Mouse (Mus musculus) midbrain, embryonic 13.5 days (tissue): ENCODE results near the gene Dand5. TPM values are rescaled to one million over a fixed set of nuclear protein-coding genes. Genes with fewer than 3 reads are reported as not detected.

Experiments used
- ATAC-seq: fragments of 200-750 bp; cut with Nextera tagmentation; 2 replicates; pipeline ENCODE4 v1.8.0; 2017; ENCODE audit warnings: mild to moderate bottlenecking, moderate TSS enrichment, moderate library complexity
- H3K27ac ChIP-seq: fragments of 300-500 bp; sonication (generic); 2 replicates; pipeline ENCODE4 v1.5.1; 2015; ENCODE audit warnings: inconsistent platforms, mild to moderate bottlenecking, moderate library complexity
- H3K27me3 ChIP-seq: fragments of 300-500 bp; sonication (generic); 2 replicates; pipeline ENCODE4 v1.6.1; 2015; ENCODE audit warnings: mild to moderate bottlenecking, inconsistent platforms
- H3K36me3 ChIP-seq: fragments of 300-500 bp; sonication (generic); 2 replicates; pipeline ENCODE4 v1.6.1; 2015; ENCODE audit warnings: mild to moderate bottlenecking, inconsistent platforms
- H3K4me1 ChIP-seq: fragments of 300-500 bp; sonication (generic); replicated peaks from 2 replicates; pipeline ENCODE4 v1.6.1; 2015; ENCODE audit warnings: inconsistent platforms
- H3K4me2 ChIP-seq: fragments of 300-500 bp; sonication (generic); replicated peaks from 2 replicates; pipeline ENCODE4 v1.6.1; 2015; ENCODE audit warnings: moderate library complexity, mild to moderate bottlenecking, inconsistent platforms
- H3K4me3 ChIP-seq: fragments of 300-500 bp; sonication (generic); replicated peaks from 2 replicates; pipeline ENCODE4 v1.5.1; 2015; ENCODE audit warnings: mild to moderate bottlenecking, inconsistent platforms
- H3K9ac ChIP-seq: fragments of 300-500 bp; sonication (generic); replicated peaks from 2 replicates; pipeline ENCODE4 v1.6.1; 2015; ENCODE audit warnings: mild to moderate bottlenecking, inconsistent platforms
- H3K9me3 ChIP-seq: fragments of 300-500 bp; sonication (generic); 2 replicates; pipeline ENCODE4 v1.6.1; 2016; ENCODE audit warnings: mild to moderate bottlenecking, inconsistent platforms
- WGBS: fragments of 180-500 bp; shearing (Covaris S2); methylation state at CpG from one replicate; pipeline ENCODE4 v1.1.7; 2015; 5-methylcytosine and 5-hydroxymethylcytosine counted together
- polyA plus RNA-seq: library from polyadenylated mRNA; unstranded; fragments of >200 nt; fragmentation: Nextera tagmentation; extraction: Ambion mirVana; gene quantifications from 2 replicates; pipeline ENCODE4 v1.2.1, GENCODE M21; 2015

The Dand5 gene
- polyA plus RNA-seq, 1 experiment from 2014 or later = 8.9 TPM

GRCm38 (mm10) chr8:84777899-84778637 lies 44.6 kb downstream of the Dand5 start:
- no peaks in the 10 kb centered on the region for H3K36me3 ChIP-seq
- peaks cover 52% of the 10 kb centered on the region for H3K4me1 ChIP-seq
- ATAC-seq = no peak
- H3K27me3 ChIP-seq = peaks cover 93% of the 10 kb centered on the region
- H3K4me2 ChIP-seq = no peak overlapping the region
- H3K9me3 ChIP-seq = no peaks in the 10 kb centered on the region
- H3K9ac ChIP-seq = no peak overlapping the region
- H3K27ac ChIP-seq = no peak overlapping the region
- no peak overlapping the region for H3K4me3 ChIP-seq
- 20% methylated on average over 10 of the region's 10 CpGs for whole genome bisulfite sequencing

- no peak for ATAC-seq
- no peak overlapping the region for H3K9ac ChIP-seq
- WGBS = no CpG with 5 or more reads among the region's 1 CpGs
Measured at GRCm38 (mm10) chr8:84776569-84776968, 46.1 kb downstream of the Dand5 start.

DNA sequence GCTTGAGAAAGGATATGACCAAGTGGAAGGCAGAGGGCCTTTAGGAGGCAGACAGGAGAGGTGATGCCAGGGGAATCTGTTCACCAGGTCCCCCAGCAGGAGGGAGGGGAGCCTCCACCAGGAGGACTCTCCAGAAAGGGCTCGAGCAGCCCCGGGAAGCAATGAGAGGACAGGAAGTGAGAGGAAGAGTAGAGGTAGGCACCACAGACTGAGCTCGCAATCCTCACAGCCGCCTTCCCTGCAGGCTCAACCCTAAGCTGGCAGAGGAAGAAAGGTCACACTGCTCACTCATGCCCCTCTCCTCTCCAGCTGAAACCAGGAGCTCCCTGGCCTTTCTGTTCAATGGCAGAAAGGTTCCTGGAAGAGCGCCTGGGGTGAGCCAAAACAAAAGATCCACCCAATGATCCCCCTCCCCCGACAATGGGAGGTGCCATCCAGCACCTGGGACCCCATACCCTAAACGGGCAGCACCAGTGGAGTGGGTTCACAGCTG lies 47.0 kb downstream of the Dand5 start:
- Histone ChIP-seq H3K4me1 (peaks cover 66% of the 10 kb centered on the region), H3K36me3 (no peaks in the 10 kb centered on the region), H3K27me3 (peaks cover 93% of the 10 kb centered on the region), H3K9me3 (no peaks in the 10 kb centered on the region), H3K4me2 (peak overlapping the region; percentile 40), H3K4me3 (no peak overlapping the region), H3K9ac (peak overlapping the region; percentile 28), H3K27ac (peak overlapping the region; percentile 79)
- 5% methylated on average over 7 of the region's 7 CpGs for WGBS
- ATAC-seq = no peak

More at GRCm38 (mm10) chr8:84776569-84776968, 46.1 kb downstream of the Dand5 start:
- Histone ChIP-seq H3K9me3 (no peaks in the 10 kb centered on the region), H3K27ac (no peak overlapping the region), H3K36me3 (no peaks in the 10 kb centered on the region), H3K4me1 (peaks cover 64% of the 10 kb centered on the region), H3K27me3 (peaks cover 93% of the 10 kb centered on the region), H3K4me2 (no peak overlapping the region), H3K4me3 (no peak overlapping the region)

DNA sequence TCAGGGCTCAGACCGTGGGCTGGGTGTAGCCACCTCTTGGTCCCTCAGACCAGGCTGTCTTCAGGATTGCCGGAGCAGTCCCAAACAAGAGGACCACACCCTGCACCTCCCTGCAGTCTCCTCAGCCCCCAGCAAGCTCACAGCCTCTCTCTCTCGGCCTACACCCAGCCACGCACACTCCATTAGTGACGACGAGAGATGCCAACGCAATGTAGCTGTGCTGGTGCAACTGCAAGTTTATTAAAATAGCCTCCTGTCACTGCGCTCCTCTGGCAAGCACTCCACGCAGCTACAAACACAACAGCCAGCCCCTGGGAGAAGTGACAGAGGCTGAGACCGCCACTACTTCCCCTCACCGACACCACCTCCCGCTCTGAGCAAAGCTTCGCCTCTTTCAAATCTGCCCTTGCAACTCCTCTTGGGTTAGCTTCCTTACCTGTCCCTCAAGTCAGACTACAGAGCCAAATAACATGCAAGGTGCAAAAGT lies 47.5 kb downstream of the Dand5 start:
- WGBS = 3% methylated on average over 13 of the region's 13 CpGs
- H3K4me1 ChIP-seq = peaks cover 68% of the 10 kb centered on the region

DNA sequence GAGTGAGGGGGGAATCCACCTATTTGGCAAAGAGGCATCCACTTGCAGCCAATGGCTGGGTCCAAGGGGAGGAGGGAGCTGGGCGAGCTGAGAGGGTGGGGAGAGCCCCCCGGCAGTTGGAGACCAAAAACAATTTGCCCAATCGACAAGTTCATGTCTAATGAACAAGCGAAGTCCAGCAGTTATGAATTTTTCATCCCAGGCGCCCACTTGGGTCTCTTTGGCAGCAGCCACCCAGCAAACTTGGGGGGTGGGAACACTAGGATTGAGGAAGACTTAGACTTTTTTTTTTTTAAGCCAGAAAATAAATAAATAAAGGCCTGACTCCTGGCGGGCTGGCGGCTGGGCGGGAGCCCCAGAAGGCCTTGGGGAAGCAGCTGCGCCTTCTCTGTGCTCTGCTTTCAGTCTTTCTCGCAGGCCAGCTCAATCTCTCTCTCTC lies 48.1 kb downstream of the Dand5 start:
- Histone ChIP-seq H3K27ac (peak overlapping the region; percentile 79), H3K9me3 (no peaks in the 10 kb centered on the region), H3K9ac (no peak overlapping the region), H3K4me2 (peak overlapping the region; percentile 49), H3K4me1 (peaks cover 62% of the 10 kb centered on the region), H3K27me3 (peaks cover 93% of the 10 kb centered on the region), H3K4me3 (no peak overlapping the region), H3K36me3 (no peaks in the 10 kb centered on the region)
- WGBS = under 1% methylated on average over 10 of the region's 10 CpGs
- ATAC-seq = 0 out of 2 replicates have a peak, but pooled peaks have one; percentile 57

More for the DNA sequence above, 47.5 kb downstream of the Dand5 start:
- Histone ChIP-seq H3K27ac (peak overlapping the region; percentile 79), H3K4me3 (no peak overlapping the region), H3K27me3 (peaks cover 93% of the 10 kb centered on the region), H3K36me3 (no peaks in the 10 kb centered on the region), H3K9me3 (no peaks in the 10 kb centered on the region), H3K4me2 (peak overlapping the region; percentile 40), H3K9ac (peak overlapping the region; percentile 28)
- ATAC-seq = peak; percentile 8; the same call in 1 of the 2 replicates

DNA sequence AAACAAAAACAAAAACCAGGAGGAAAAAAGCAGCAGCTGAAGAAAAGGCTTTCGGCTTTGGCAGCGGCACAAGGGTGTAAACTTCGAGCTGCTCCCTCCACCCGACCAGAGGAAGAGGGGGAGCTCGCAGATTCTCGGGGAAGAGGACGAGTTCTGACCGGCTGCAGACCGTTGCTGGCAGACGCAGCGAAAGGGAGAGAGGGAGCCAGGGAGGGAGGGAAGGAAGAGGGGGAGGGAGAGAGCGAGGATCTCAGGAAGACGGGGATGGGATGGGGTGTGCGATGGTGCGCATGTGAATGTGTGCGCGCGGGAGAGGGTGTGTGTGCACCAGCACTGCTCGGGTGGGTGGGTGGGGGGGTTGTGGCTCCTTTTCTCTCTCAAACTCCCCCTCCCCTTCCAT lies 48.8 kb downstream of the Dand5 start:
- H3K4me2 ChIP-seq = peak overlapping the region; percentile 49
- peaks cover 56% of the 10 kb centered on the region for H3K4me1 ChIP-seq
- 0 out of 2 replicates have a peak overlapping the region, but pooled peaks have one; percentile 28 for H3K9ac ChIP-seq
- no peaks in the 10 kb centered on the region for H3K36me3 ChIP-seq
- ATAC-seq = peak; percentile 84
- H3K27ac ChIP-seq = peak overlapping the region; percentile 79
- peaks cover 93% of the 10 kb centered on the region for H3K27me3 ChIP-seq
- H3K4me3 ChIP-seq = peak overlapping the region; percentile 31
- WGBS = under 1% methylated on average over 14 of the region's 19 CpGs
- H3K9me3 ChIP-seq = no peaks in the 10 kb centered on the region

- H3K27ac ChIP-seq = peak overlapping the region; percentile 79
- H3K9ac ChIP-seq = peak overlapping the region; percentile 28; the same call in 1 of the 2 replicates
- WGBS = under 1% methylated on average over 9 of the region's 9 CpGs
Measured at GRCm38 (mm10) chr8:84773304-84773703, 49.3 kb downstream of the Dand5 start.

GRCm38 (mm10) chr8:84772628-84773027 lies 50.0 kb downstream of the Dand5 start:
- no peak for ATAC-seq
- H3K27ac ChIP-seq = peak overlapping the region; percentile 79; the same call in 1 of the 2 replicates
- H3K9me3 ChIP-seq = no peaks in the 10 kb centered on the region
- H3K4me3 ChIP-seq = peak overlapping the region; percentile 31
- WGBS = 0% methylated on average over 3 of the region's 3 CpGs
- peaks cover 92% of the 10 kb centered on the region for H3K27me3 ChIP-seq
- H3K4me1 ChIP-seq = peaks cover 52% of the 10 kb centered on the region
- peak overlapping the region; percentile 48 for H3K9ac ChIP-seq
- no peaks in the 10 kb centered on the region for H3K36me3 ChIP-seq
- H3K4me2 ChIP-seq = peak overlapping the region; percentile 49

More at GRCm38 (mm10) chr8:84773304-84773703, 49.3 kb downstream of the Dand5 start:
- no peaks in the 10 kb centered on the region for H3K36me3 ChIP-seq
- H3K4me3 ChIP-seq = peak overlapping the region; percentile 31
- peak overlapping the region; percentile 49 for H3K4me2 ChIP-seq
- ATAC-seq = no peak
- peaks cover 52% of the 10 kb centered on the region for H3K4me1 ChIP-seq
- H3K27me3 ChIP-seq = peaks cover 93% of the 10 kb centered on the region
- no peaks in the 10 kb centered on the region for H3K9me3 ChIP-seq

DNA sequence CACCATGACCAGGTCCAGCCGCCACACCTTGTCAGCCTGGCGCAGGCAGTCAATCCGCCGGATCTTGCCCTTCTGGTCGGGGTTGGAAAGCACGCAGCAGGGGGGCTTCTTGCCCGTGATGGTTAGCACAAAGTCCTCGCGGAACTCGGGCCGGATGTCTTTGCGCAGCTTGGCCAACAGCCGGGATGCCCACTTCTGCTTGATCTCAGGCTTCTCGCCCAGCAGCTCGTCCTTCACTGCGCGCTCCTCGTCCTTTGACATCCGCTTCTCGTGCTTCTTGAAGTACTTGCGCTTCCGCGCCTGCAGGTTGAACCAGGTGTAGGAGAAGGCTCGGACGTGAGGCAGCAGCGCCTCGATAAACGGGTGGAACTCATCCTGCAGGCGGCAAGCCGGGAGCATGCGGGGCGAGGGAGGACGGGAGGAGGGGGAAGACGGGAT lies 50.7 kb downstream of the Dand5 start:
- Histone ChIP-seq H3K36me3 (no peaks in the 10 kb centered on the region), H3K4me2 (peak overlapping the region; percentile 49), H3K4me3 (peak overlapping the region; percentile 31), H3K27ac (0 out of 2 replicates have a peak overlapping the region, but pooled peaks have one; percentile 9), H3K27me3 (peaks cover 92% of the 10 kb centered on the region), H3K4me1 (peaks cover 52% of the 10 kb centered on the region), H3K9ac (peak overlapping the region; percentile 48; the same call in 1 of the 2 replicates), H3K9me3 (no peaks in the 10 kb centered on the region)
- ATAC-seq = no peak
- WGBS = 3% methylated on average over 32 of the region's 34 CpGs

DNA sequence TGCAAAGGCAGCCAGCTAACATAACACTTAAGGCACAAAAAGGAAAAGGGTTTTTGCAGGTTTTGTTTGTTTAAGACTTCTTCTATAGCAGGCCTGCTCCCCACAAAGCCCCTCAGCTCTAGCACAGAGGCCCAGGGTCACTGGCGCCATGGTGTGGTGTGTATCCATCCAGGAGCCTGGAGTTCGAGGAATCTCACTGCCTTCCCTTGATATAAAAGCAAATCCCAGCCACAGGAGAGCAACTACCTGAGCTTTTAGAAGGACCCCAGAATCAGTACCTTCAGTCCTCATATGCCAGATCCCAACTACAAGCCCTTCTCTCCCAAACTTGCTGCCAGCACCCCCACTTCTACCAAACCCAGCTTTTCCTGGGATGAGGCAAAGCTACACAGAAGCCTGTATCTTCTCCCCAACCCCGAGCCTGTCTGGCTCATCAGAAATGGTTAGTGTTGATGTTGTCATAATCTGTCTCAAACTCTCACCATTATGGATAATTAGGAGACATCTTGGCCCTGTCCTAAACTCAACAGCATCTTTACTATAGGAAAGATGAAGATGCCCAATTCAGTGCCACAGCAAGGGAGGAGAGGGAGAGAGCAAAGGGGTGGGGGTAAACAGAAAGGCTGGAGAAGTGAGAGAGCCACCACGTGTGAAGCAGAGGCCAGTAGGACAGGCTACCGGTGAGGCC lies 51.5 kb downstream of the Dand5 start:
- WGBS = 14% methylated on average over 5 of the region's 5 CpGs
- Histone ChIP-seq H3K4me1 (peaks cover 53% of the 10 kb centered on the region), H3K36me3 (no peaks in the 10 kb centered on the region), H3K27ac (no peak overlapping the region), H3K4me2 (peak overlapping the region; percentile 49), H3K4me3 (peak overlapping the region; percentile 31), H3K27me3 (peaks cover 92% of the 10 kb centered on the region), H3K9me3 (no peaks in the 10 kb centered on the region), H3K9ac (no peak overlapping the region)
- ATAC-seq = no peak

DNA sequence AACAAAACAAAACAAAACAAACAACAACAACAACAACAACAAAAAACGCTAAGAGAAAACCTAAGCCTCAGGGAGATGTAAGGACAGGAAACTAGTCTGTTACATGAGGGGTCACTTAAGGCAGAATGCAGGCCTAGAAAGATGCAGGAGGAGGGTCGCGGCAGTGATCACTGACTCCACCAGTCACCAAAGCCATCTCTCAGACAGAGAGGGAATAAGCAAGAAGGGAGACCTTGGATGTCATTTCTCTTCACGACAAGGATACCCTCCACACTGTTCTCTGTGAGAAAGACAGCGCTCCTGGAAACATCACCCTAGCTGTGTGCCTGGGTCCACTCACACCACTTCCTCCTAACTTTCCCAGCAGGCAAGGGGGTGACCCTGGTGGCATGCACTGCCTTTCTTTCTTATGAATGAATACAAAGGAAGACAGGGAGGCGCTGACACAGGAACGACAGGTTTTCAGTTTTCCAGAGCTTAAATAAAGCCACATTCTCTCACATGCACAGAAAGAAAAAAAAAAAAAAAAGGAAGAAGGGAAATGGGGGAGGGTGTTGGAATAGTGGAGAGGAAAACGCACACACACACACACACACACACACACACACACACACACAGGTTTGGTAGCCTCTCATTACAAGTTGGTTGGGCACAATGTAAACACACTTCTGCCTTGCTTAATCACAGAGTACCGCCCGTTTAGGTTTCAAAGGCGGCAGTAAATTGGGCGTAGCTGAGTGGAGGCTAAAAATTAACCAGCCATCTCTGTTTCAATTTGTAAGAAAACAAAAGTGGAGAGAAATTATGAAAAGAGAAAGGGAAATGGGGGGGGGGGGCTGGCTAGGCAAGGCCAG lies 52.3 kb downstream of the Dand5 start:
- H3K27ac ChIP-seq = no peak overlapping the region
- no peaks in the 10 kb centered on the region for H3K36me3 ChIP-seq
- H3K9me3 ChIP-seq = no peaks in the 10 kb centered on the region
- 0 out of 2 replicates have a peak overlapping the region, but pooled peaks have one; percentile 28 for H3K9ac ChIP-seq
- peak overlapping the region; percentile 31 for H3K4me3 ChIP-seq
- peak overlapping the region; percentile 49 for H3K4me2 ChIP-seq
- ATAC-seq = no peak
- 37% methylated on average over 12 of the region's 12 CpGs for WGBS
- peaks cover 92% of the 10 kb centered on the region for H3K27me3 ChIP-seq
- peaks cover 53% of the 10 kb centered on the region for H3K4me1 ChIP-seq
